Mouse (Mus musculus): ENCODE data around the gene Crybb2.

- TF ChIP-seq CTCF (IDR thresholded peaks at IDR 0.05; ENCODE audit: borderline replicate concordance, control insufficient read depth, extremely low read depth, insufficient read depth, low read length, poor library complexity), result no peak
- TF ChIP-seq POLR2A (IDR thresholded peaks at IDR 0.05; ENCODE audit: control insufficient read depth, extremely low read depth, insufficient read depth, low read length, poor library complexity), result no peak
These were observed 58.0 kb downstream of the Crybb2 start for GRCm38 (mm10) chr5:113011926-113012325.
